Mouse (Mus musculus) megakaryocyte, embryonic 14.5 days (primary cell): ENCODE data around the gene Golga5.

Experiments
- FLI1 ChIP-seq: IDR thresholded peaks from 2 replicates; pipeline ENCODE4 v1.6.1; 2012; ENCODE audit warnings: low read length, inconsistent platforms, mixed read lengths
- GATA1 ChIP-seq: IDR thresholded peaks from 3 replicates; pipeline ENCODE4 v1.6.1; 2012; ENCODE audit warnings: mixed read lengths, low read length, inconsistent platforms, borderline replicate concordance

- TF ChIP-seq FLI1: no peak
- TF ChIP-seq GATA1: no peak
Observed at GRCm38 (mm10) chr12:102468136-102468535, 799 bp upstream of the Golga5 start.
